ENCODE assay signal across 8 mouse cellular contexts in the genomic region with DNA sequence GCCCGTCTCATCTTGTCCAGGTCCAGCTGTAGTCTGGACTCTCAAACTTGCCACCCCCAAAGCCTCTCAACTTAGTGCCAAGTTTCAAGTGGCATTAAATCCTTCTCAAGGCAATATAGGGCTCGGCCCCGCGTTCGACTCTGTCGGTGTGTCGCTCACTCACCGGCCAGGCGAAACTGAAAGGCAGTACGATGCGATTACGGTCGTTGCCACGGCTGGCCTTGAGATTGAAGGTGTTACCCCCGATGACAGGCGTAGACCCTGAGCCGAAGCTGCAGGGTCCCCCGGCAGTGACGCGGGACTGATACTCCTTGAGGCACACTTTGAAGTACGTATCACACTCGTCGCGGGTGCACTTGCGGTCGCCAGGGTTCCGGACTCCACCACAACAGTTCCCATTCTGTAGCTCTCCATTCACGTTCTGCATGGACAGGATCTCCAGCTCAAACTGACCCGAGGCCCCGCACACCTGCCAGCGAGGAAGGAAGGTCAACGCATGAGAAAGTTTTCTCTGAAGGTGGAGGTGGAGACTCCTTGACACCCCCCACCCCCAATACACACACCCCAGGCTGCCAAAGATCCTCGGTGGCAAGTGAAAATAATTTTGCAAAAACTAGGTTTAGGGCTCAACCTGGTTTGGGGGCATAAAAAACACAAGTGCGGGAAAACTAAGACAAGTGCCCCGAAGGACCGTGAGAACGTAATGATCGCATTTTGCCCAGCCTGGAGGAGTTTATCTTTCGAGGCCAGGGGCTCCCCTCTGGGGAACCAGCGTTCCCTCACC. TPM values are rescaled to one million over a fixed set of nuclear protein-coding genes. Genes with fewer than 3 reads are reported as not detected.
DNase-seq lines count a peak whose midpoint lies in the region; ATAC-seq and TF ChIP-seq lines count a peak whose summit lies in the region.

No protein-coding gene starts in this region.

- peaks cover 0 to 2% of the 10 kb centered on the region in 2 experiments; a peak in 1 of 4 replicates for H3K4me1 ChIP-seq in ES-E14 (ENCODE audit: control insufficient read depth in 2 of 2, insufficient read depth in 2 of 2, low read length in 2 of 2, poor library complexity in 1 of 2)
- peaks cover 23% of the 10 kb centered on the region; the same call in 1 of the 2 replicates for H3K4me1 ChIP-seq in embryonic facial prominence, embryonic 14.5 days (ENCODE audit: control insufficient read depth, insufficient read depth, low read length)
- peaks cover 41% of the 10 kb centered on the region for H3K4me1 ChIP-seq in limb, embryonic 15.5 days
- H3K4me1 ChIP-seq in midbrain, embryonic 16.5 days (ENCODE audit: control insufficient read depth, insufficient read depth, low read length): peaks cover 37% of the 10 kb centered on the region

- H3K27ac ChIP-seq in ES-E14 (ENCODE audit: insufficient read depth, low read depth, low read length, poor library complexity, severe bottlenecking): 0 out of 2 replicates have a peak overlapping the region, but pooled peaks have one; percentile 86
- peak overlapping the region; percentile 98 for H3K27ac ChIP-seq in embryonic facial prominence, embryonic 14.5 days (replicated peaks; ENCODE audit: low read depth, low read length)
- peak overlapping the region; percentile 99 for H3K27ac ChIP-seq in limb, embryonic 15.5 days
- H3K27ac ChIP-seq in midbrain, embryonic 16.5 days (ENCODE audit: low read length): peak overlapping the region; percentile 83

- under 1% methylated on average over 40 of the region's 40 CpGs for WGBS in embryonic facial prominence, embryonic 14.5 days
- WGBS in limb, embryonic 15.5 days: under 1% methylated on average over 40 of the region's 40 CpGs
- WGBS in midbrain, embryonic 16.5 days: under 1% methylated on average over 40 of the region's 40 CpGs

- peak overlapping the region; percentile 76 for H3K9ac ChIP-seq in ES-E14 (ENCODE audit: insufficient read depth, low read depth, low read length, poor library complexity, severe bottlenecking)
- H3K9ac ChIP-seq in embryonic facial prominence, embryonic 14.5 days (ENCODE audit: low read depth, low read length): peak overlapping the region; percentile 88
- H3K9ac ChIP-seq in limb, embryonic 15.5 days: peak overlapping the region; percentile 89
- H3K9ac ChIP-seq in midbrain, embryonic 16.5 days (ENCODE audit: low read depth, low read length): peak overlapping the region; percentile 64

- no peaks in the 10 kb centered on the region for H3K27me3 ChIP-seq in embryonic facial prominence, embryonic 14.5 days (replicated peaks; ENCODE audit: control insufficient read depth, insufficient read depth, low read length)
- H3K27me3 ChIP-seq in limb, embryonic 15.5 days: no peaks in the 10 kb centered on the region
- no peaks in the 10 kb centered on the region; the same call in 1 of the 2 replicates for H3K27me3 ChIP-seq in midbrain, embryonic 16.5 days (ENCODE audit: control insufficient read depth, insufficient read depth, low read depth, low read length)

- peak overlapping the region; percentile 87 to 92 for H3K4me3 ChIP-seq in ES-E14 (ENCODE audit: insufficient read depth in 1 of 2, low read depth in 1 of 2, low read length in 2 of 2, poor library complexity in 1 of 2, severe bottlenecking in 1 of 2)
- peak overlapping the region; percentile 77 for H3K4me3 ChIP-seq in embryonic facial prominence, embryonic 14.5 days (ENCODE audit: low read depth, low read length)
- peak overlapping the region; percentile 80 for H3K4me3 ChIP-seq in limb, embryonic 15.5 days
- peak overlapping the region; percentile 68 for H3K4me3 ChIP-seq in midbrain, embryonic 16.5 days (ENCODE audit: low read depth, low read length)

- H3K9me3 ChIP-seq in ES-E14 (ENCODE audit: control insufficient read depth, insufficient read depth, low read depth, low read length): no peaks in the 10 kb centered on the region
- H3K9me3 ChIP-seq in embryonic facial prominence, embryonic 14.5 days (ENCODE audit: control insufficient read depth, low read length): no peaks in the 10 kb centered on the region
- no peaks in the 10 kb centered on the region for H3K9me3 ChIP-seq in limb, embryonic 15.5 days
- no peaks in the 10 kb centered on the region for H3K9me3 ChIP-seq in midbrain, embryonic 16.5 days (replicated peaks; ENCODE audit: control insufficient read depth, low read length, poor library complexity, severe bottlenecking)

- H3K4me2 ChIP-seq in embryonic facial prominence, embryonic 14.5 days (ENCODE audit: low read depth, low read length): peak overlapping the region; percentile 78
- peak overlapping the region; percentile 89 for H3K4me2 ChIP-seq in limb, embryonic 15.5 days
- peak overlapping the region; percentile 85 for H3K4me2 ChIP-seq in midbrain, embryonic 16.5 days (ENCODE audit: low read length)

- no peaks in the 10 kb centered on the region for H3K36me3 ChIP-seq in ES-E14 (ENCODE audit: control insufficient read depth, insufficient read depth, low read length, poor library complexity, severe bottlenecking)
- H3K36me3 ChIP-seq in embryonic facial prominence, embryonic 14.5 days (ENCODE audit: control insufficient read depth, insufficient read depth, low read length): no peaks in the 10 kb centered on the region
- no peaks in the 10 kb centered on the region for H3K36me3 ChIP-seq in limb, embryonic 15.5 days
- H3K36me3 ChIP-seq in midbrain, embryonic 16.5 days (ENCODE audit: control insufficient read depth, insufficient read depth, low read length): no peaks in the 10 kb centered on the region

- DNase-seq in B cell, adult 2 months: peak; percentile 4 to 8
- no peak for DNase-seq in ES-E14 (ENCODE audit: low read depth, low spot score)
- DNase-seq in embryonic facial prominence, embryonic 14.5 days (ENCODE audit: low spot score): no peak
- DNase-seq in heart, postnatal 4 days: peak; percentile 41
- DNase-seq in right cerebral cortex, adult 18-20 months: no peak
- DNase-seq in right cerebral cortex, postnatal 10 days (ENCODE audit: low spot score in 2 of 2): no peak

- in situ Hi-C loops in ES-E14 (cut with MboI; ENCODE audit: low sequenced_read_pairs in 2 of 2, unreplicated experiment in 2 of 2): loop anchor here in 1 of 2 experiments (25.0 kb wide), 1 partner anchor 822 kb away; no protein-coding TSS in a partner anchor

- no peak for ATAC-seq in embryonic facial prominence, embryonic 14.5 days (ENCODE audit: low read depth)
- ATAC-seq in limb, embryonic 15.5 days (ENCODE audit: insufficient number of reproducible peaks, low FRiP score, low TSS enrichment, low read depth): no peak
- ATAC-seq in midbrain, embryonic 16.5 days: no peak

TF ChIP-seq in ES-E14, 5 proteins besides CTCF, POLR2A, EP300 and RAD21:
- TF ChIP-seq CHD2 (IDR thresholded peaks at IDR 0.05; ENCODE audit: low read depth, low read length) (no peak), HCFC1 (IDR thresholded peaks at IDR 0.05; ENCODE audit: borderline replicate concordance, insufficient read depth, low read length) (no peak), MAFK (IDR thresholded peaks at IDR 0.05; ENCODE audit: insufficient read depth, low read depth, low read length) (no peak), ZNF384 (IDR thresholded peaks at IDR 0.05; ENCODE audit: low read depth, low read length) (no peak), ZC3H11A (IDR thresholded peaks at IDR 0.05; ENCODE audit: borderline replicate concordance, low read depth, low read length) (no peak)

RNA-seq across cellular contexts. Expression of a gene that starts 1.0 kb away (rescaled TPM):
- total RNA-seq in ES-E14 (2012; rRNA removed): 32.1 and 42.4 TPM in 2 replicates
- polyA plus RNA-seq in embryonic facial prominence, embryonic 14.5 days (2014; fragmentation: Nextera tagmentation; extraction: Ambion mirVana): 25.1 and 27.5 TPM in 2 replicates
- total RNA-seq in heart, postnatal 4 days (2021): 10 to 100 TPM; 18.9 to 21.9 TPM
- 28.9 and 35.2 TPM in 2 replicates for polyA plus RNA-seq in limb, embryonic 15.5 days (2015; fragmentation: Nextera tagmentation; extraction: Ambion mirVana)
- 8.6 and 10.1 TPM in 2 replicates for polyA plus RNA-seq in midbrain, embryonic 16.5 days (2015; fragmentation: Nextera tagmentation; extraction: Ambion mirVana)

Comparison
In these comparisons a context has a peak if more than half of its experiments do, and no peak if none do; other contexts are left out.
1. DNase-seq: peak in B cell, adult 2 months (2 of 2) and heart, postnatal 4 days (single experiment); none in ES-E14 (single experiment), embryonic facial prominence, embryonic 14.5 days (single experiment), right cerebral cortex, adult 18-20 months (single experiment) and right cerebral cortex, postnatal 10 days (0 of 2).
2. Peak in every context shown above with its lines, with median percentiles within 50 percentile points of each other: H3K27ac ChIP-seq, H3K4me3 ChIP-seq, H3K9ac ChIP-seq and H3K4me2 ChIP-seq.